Mouse (Mus musculus) embryonic fibroblast, embryonic 13.5 days (primary cell): ENCODE measurements around the gene Mki67.

Experiments used
- CTCF ChIP-seq: IDR thresholded peaks from 2 replicates; pipeline ENCODE4 v1.5.1; 2011; ENCODE audit warnings: mild to moderate bottlenecking, control low read depth, low read length, moderate library complexity, borderline replicate concordance; ENCODE audit not compliant: insufficient read depth
- POLR2A ChIP-seq: IDR thresholded peaks from 2 replicates; pipeline ENCODE4 v1.6.1; 2011; ENCODE audit warnings: low read depth, mild to moderate bottlenecking, control low read depth, low read length, moderate library complexity

DNA sequence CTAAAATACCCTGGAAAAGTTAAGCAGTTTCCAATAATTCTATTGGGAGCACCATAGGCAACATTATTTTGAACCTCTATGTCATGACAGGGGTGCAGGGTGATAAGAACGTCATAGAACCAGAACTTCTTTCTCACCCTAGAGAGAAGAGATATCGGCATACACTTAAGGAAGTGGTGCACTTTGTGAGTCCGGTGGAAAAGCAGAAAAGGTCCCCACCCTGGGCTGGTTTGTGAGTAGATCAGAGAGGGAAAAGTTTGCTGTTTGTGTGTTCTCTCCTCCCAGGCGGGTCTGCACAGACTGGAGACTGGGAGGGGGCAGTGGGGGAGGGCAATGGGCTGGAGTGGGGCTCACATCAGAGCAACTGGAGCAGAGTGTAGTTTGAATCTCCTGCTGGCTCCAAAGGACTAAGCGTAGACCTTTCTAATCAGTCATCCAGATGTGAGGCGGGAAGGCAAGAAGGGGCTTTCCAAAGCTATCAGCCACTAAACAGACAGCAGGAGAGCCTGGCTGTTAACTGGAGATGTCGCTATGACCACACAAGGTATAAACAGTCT lies 5.4 kb upstream of the Mki67 start:
- TF ChIP-seq CTCF = no peak
- no peak for TF ChIP-seq POLR2A
